Comparison of ENCODE assay signal across 7 mouse cellular contexts in the genomic region with DNA sequence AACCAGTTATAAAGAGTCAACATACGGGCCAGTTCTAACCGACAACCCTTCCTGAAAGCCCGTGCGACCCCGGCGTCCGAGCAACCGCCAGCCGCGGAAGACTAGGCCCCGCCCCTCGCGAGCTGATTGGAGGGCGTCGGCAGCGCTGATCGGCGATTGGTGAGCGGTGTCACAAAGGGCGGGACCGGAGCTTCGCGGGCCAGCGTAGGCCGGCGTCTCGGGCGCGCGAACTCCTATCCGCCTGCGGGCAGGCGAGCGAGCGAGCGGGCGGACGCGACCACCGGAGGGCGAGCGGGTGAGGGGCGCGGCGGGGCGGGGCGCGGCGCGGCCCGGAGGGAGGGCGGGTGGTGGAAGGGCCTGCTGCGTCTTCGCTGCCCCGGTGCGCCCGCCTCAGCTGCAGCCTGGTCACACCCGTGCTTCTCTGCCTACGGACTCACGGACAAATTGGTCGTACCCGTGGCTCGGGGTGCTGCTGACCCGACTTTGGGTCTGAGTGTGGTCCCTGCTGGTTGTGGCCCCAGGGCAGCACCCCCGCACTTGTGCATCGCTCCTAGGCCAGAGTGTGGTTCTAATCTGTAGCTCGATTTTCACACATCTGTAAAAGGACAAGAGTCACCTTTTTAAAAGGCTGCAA. TPM values are rescaled to one million over a fixed set of nuclear protein-coding genes. Genes with fewer than 3 reads are reported as not detected.
A peak's percentile ranks its signal among the peaks of the same experiment; 100 is the strongest.
DNase-seq lines count a peak whose midpoint lies in the region; ATAC-seq lines count a peak whose summit lies in the region.

Gene Zfand4, plus strand, starts transcription at position 205 of the 634 bp plus-strand sequence.

- peaks cover 29% of the 10 kb centered on the region for H3K4me1 ChIP-seq in embryonic facial prominence, embryonic 10.5 days
- 0 out of 2 replicates have a peak, but pooled peaks cover 2% of the 10 kb centered on the region for H3K4me1 ChIP-seq in limb, embryonic 11.5 days (ENCODE audit: control insufficient read depth, insufficient read depth, low read length)
- H3K4me1 ChIP-seq in midbrain, embryonic 14.5 days (ENCODE audit: control insufficient read depth, insufficient read depth, low read length): peaks cover 22% of the 10 kb centered on the region; the same call in 1 of the 2 replicates

- H3K27me3 ChIP-seq in embryonic facial prominence, embryonic 10.5 days (replicated peaks; ENCODE audit: low read depth, poor library complexity, severe bottlenecking): no peaks in the 10 kb centered on the region
- no peaks in the 10 kb centered on the region for H3K27me3 ChIP-seq in limb, embryonic 11.5 days (ENCODE audit: control insufficient read depth, insufficient read depth, low read length)
- H3K27me3 ChIP-seq in midbrain, embryonic 14.5 days (ENCODE audit: control insufficient read depth, insufficient read depth, low read length): no peaks in the 10 kb centered on the region

- peak within 1 kb of the TSS; percentile 75 for H3K4me3 ChIP-seq in embryonic facial prominence, embryonic 10.5 days
- H3K4me3 ChIP-seq in limb, embryonic 11.5 days (ENCODE audit: low read depth, low read length): peak within 1 kb of the TSS; percentile 52
- peak within 1 kb of the TSS; percentile 52 for H3K4me3 ChIP-seq in midbrain, embryonic 14.5 days (replicated peaks; ENCODE audit: low read depth, low read length)

- peaks cover 31% of the 10 kb centered on the region for H3K36me3 ChIP-seq in embryonic facial prominence, embryonic 10.5 days (replicated peaks)
- H3K36me3 ChIP-seq in limb, embryonic 11.5 days (ENCODE audit: control insufficient read depth, insufficient read depth, low read length): no peaks in the 10 kb centered on the region
- H3K36me3 ChIP-seq in midbrain, embryonic 14.5 days (ENCODE audit: control insufficient read depth, insufficient read depth, low read length): peaks cover 23% of the 10 kb centered on the region

- peak within 1 kb of the TSS; percentile 58 for H3K4me2 ChIP-seq in limb, embryonic 11.5 days (ENCODE audit: low read depth, severe bottlenecking)
- peak within 1 kb of the TSS; percentile 61 for H3K4me2 ChIP-seq in midbrain, embryonic 14.5 days (ENCODE audit: low read length)

- peak within 1 kb of the TSS; percentile 59 for H3K9ac ChIP-seq in limb, embryonic 11.5 days (ENCODE audit: low read length)
- H3K9ac ChIP-seq in midbrain, embryonic 14.5 days (replicated peaks; ENCODE audit: low read length): peak within 1 kb of the TSS; percentile 63

- under 1% methylated on average over 67 of the region's 67 CpGs for WGBS in embryonic facial prominence, embryonic 10.5 days
- WGBS in limb, embryonic 11.5 days: under 1% methylated on average over 58 of the region's 67 CpGs
- under 1% methylated on average over 67 of the region's 67 CpGs for WGBS in midbrain, embryonic 14.5 days

- H3K9me3 ChIP-seq in embryonic facial prominence, embryonic 10.5 days: no peaks in the 10 kb centered on the region
- no peaks in the 10 kb centered on the region for H3K9me3 ChIP-seq in limb, embryonic 11.5 days (ENCODE audit: control insufficient read depth, low read length)
- H3K9me3 ChIP-seq in midbrain, embryonic 14.5 days (ENCODE audit: control insufficient read depth, low read length): no peaks in the 10 kb centered on the region

- peak within 1 kb of the TSS; percentile 94 for H3K27ac ChIP-seq in embryonic facial prominence, embryonic 10.5 days (replicated peaks)
- peak within 1 kb of the TSS; percentile 8; the same call in 1 of the 2 replicates for H3K27ac ChIP-seq in limb, embryonic 11.5 days (replicated peaks; ENCODE audit: low read depth, low read length)
- peak within 1 kb of the TSS; percentile 65 for H3K27ac ChIP-seq in midbrain, embryonic 14.5 days (replicated peaks; ENCODE audit: low read depth, low read length)

- ATAC-seq in limb, embryonic 11.5 days (ENCODE audit: insufficient number of reproducible peaks, low FRiP score, low TSS enrichment, low read depth): peak; percentile 96
- peak; percentile 93 for ATAC-seq in midbrain, embryonic 14.5 days (ENCODE audit: low FRiP score, low TSS enrichment)

- DNase-seq in adrenal gland, postnatal 10 days: peak; percentile 97
- DNase-seq in embryonic facial prominence, embryonic 10.5 days (ENCODE audit: low spot score): peak; percentile 97
- DNase-seq in heart, adult 11 months: peak; percentile 99
- peak; percentile 91 for DNase-seq in kidney, adult 18-20 months
- DNase-seq in limb, embryonic 11.5 days (ENCODE audit: low spot score): peak; percentile 96
- DNase-seq in midbrain, embryonic 14.5 days: peak; percentile 96
- peak; percentile 84 to 95 for DNase-seq in spleen, adult 18-20 months

RNA-seq across cellular contexts. Expression of gene Zfand4, which starts in this region (rescaled TPM):
- total RNA-seq in adrenal gland, postnatal 10 days (2021): 1 to 10 TPM; 5.0 to 5.5 TPM
- 5.8 and 7.6 TPM in 2 replicates for polyA plus RNA-seq in embryonic facial prominence, embryonic 10.5 days (2016; fragmentation: Nextera tagmentation; extraction: Ambion mirVana)
- polyA plus RNA-seq in limb, embryonic 11.5 days (2014; fragmentation: Nextera tagmentation; extraction: Ambion mirVana): 6.9 and 7.3 TPM in 2 replicates
- polyA plus RNA-seq in midbrain, embryonic 14.5 days (2014; fragmentation: Nextera tagmentation; extraction: Ambion mirVana): 9.0 and 12.4 TPM in 2 replicates

Comparison
In these comparisons a context has a peak if more than half of its experiments do, and no peak if none do; other contexts are left out.
1. Peak in every context shown above with its lines: DNase-seq, ATAC-seq, H3K4me3 ChIP-seq and H3K27ac ChIP-seq.
2. H3K27ac ChIP-seq: peak in every context shown above with its lines; median percentile 94 in embryonic facial prominence, embryonic 10.5 days; 65 in midbrain, embryonic 14.5 days; 8 in limb, embryonic 11.5 days.